Mouse (Mus musculus) intestine, embryonic 15.5 days (tissue): ENCODE data around the gene Rasgrf2. TPM values are rescaled to one million over a fixed set of nuclear protein-coding genes. Genes with fewer than 3 reads are reported as not detected.
A peak's percentile ranks its signal among the peaks of the same experiment; 100 is the strongest.

Experiments
- ATAC-seq: fragments of 200-750 bp; cut with Nextera tagmentation; 2 replicates; pipeline ENCODE4 v1.8.0; 2017; ENCODE audit warnings: moderate TSS enrichment, moderate library complexity
- H3K27ac ChIP-seq: fragments of 300-500 bp; sonication (generic); 2 replicates; pipeline ENCODE4 v1.5.1; 2015; ENCODE audit warnings: mild to moderate bottlenecking, inconsistent platforms
- H3K27me3 ChIP-seq: fragments of 300-500 bp; sonication (generic); replicated peaks from 2 replicates; pipeline ENCODE4 v1.6.1; 2015; ENCODE audit warnings: inconsistent platforms
- H3K36me3 ChIP-seq: fragments of 300-500 bp; sonication (generic); 2 replicates; pipeline ENCODE4 v1.6.1; 2015; ENCODE audit warnings: inconsistent platforms
- H3K4me1 ChIP-seq: fragments of 300-500 bp; sonication (generic); replicated peaks from 2 replicates; pipeline ENCODE4 v1.6.1; 2015; ENCODE audit warnings: inconsistent platforms
- H3K4me2 ChIP-seq: fragments of 300-500 bp; sonication (generic); replicated peaks from 2 replicates; pipeline ENCODE4 v1.6.1; 2015; ENCODE audit warnings: mild to moderate bottlenecking, inconsistent platforms
- H3K4me3 ChIP-seq: fragments of 300-500 bp; sonication (generic); replicated peaks from 2 replicates; pipeline ENCODE4 v1.5.1; 2015; ENCODE audit warnings: inconsistent platforms
- H3K9ac ChIP-seq: fragments of 300-500 bp; sonication (generic); 2 replicates; pipeline ENCODE4 v1.6.1; 2015; ENCODE audit warnings: inconsistent platforms
- H3K9me3 ChIP-seq: fragments of 300-500 bp; sonication (generic); 2 replicates; pipeline ENCODE4 v1.6.1; 2016; ENCODE audit warnings: inconsistent platforms
- WGBS: fragments of 180-500 bp; shearing (Covaris S2); methylation state at CpG from one replicate; pipeline ENCODE4 v1.1.7; 2015; 5-methylcytosine and 5-hydroxymethylcytosine counted together
- polyA plus RNA-seq: library from polyadenylated mRNA; unstranded; fragments of >200 nt; fragmentation: Nextera tagmentation; extraction: Ambion mirVana; gene quantifications from 2 replicates; pipeline ENCODE4 v1.2.1, GENCODE M21; 2015

The Rasgrf2 gene
- polyA plus RNA-seq, 1 experiment from 2014 or later, result 2.9 TPM

- ATAC-seq, result no peak; the same call in 1 of the 2 replicates
- H3K27ac ChIP-seq, result no peak overlapping the region
- no peaks in the 10 kb centered on the region for H3K36me3 ChIP-seq
- H3K9me3 ChIP-seq, result no peaks in the 10 kb centered on the region
- H3K4me2 ChIP-seq, result no peak overlapping the region
- H3K4me1 ChIP-seq, result no peaks in the 10 kb centered on the region
- H3K4me3 ChIP-seq, result no peak overlapping the region
- WGBS, result 52% methylated on average over 3 of the region's 3 CpGs
- no peaks in the 10 kb centered on the region for H3K27me3 ChIP-seq
- no peak overlapping the region for H3K9ac ChIP-seq
These were observed 149.4 kb downstream of the Rasgrf2 start for GRCm38 (mm10) chr13:91982080-91982479.

- Histone ChIP-seq H3K4me2 (no peak overlapping the region), H3K4me1 (no peaks in the 10 kb centered on the region)
- 86% methylated on average over 1 of the region's 1 CpGs for WGBS
These were observed 150.0 kb downstream of the Rasgrf2 start for GRCm38 (mm10) chr13:91981414-91981813.

GRCm38 (mm10) chr13:91976971-91977370 lies 154.5 kb downstream of the Rasgrf2 start:
- 26% methylated on average over 1 of the region's 1 CpGs for WGBS
- H3K27ac ChIP-seq, result no peak overlapping the region
- ATAC-seq, result peak; percentile 79
- no peak overlapping the region for H3K4me2 ChIP-seq
- no peak overlapping the region for H3K9ac ChIP-seq
- no peaks in the 10 kb centered on the region for H3K4me1 ChIP-seq
- no peaks in the 10 kb centered on the region for H3K9me3 ChIP-seq
- H3K27me3 ChIP-seq, result no peaks in the 10 kb centered on the region
- H3K4me3 ChIP-seq, result no peak overlapping the region
- H3K36me3 ChIP-seq, result no peaks in the 10 kb centered on the region

More at GRCm38 (mm10) chr13:91981414-91981813, 150.0 kb downstream of the Rasgrf2 start:
- no peak overlapping the region for H3K4me3 ChIP-seq
- H3K27ac ChIP-seq, result no peak overlapping the region
- no peaks in the 10 kb centered on the region for H3K9me3 ChIP-seq
- H3K9ac ChIP-seq, result no peak overlapping the region
- no peaks in the 10 kb centered on the region for H3K27me3 ChIP-seq
- H3K36me3 ChIP-seq, result no peaks in the 10 kb centered on the region
- ATAC-seq, result no peak

GRCm38 (mm10) chr13:91976541-91976940 lies 154.9 kb downstream of the Rasgrf2 start:
- ATAC-seq, result peak; percentile 73
- no peaks in the 10 kb centered on the region for H3K4me1 ChIP-seq
- H3K4me2 ChIP-seq, result no peak overlapping the region
- no peak overlapping the region for H3K9ac ChIP-seq
- no peaks in the 10 kb centered on the region for H3K9me3 ChIP-seq
- no peak overlapping the region for H3K27ac ChIP-seq
- no peak overlapping the region for H3K4me3 ChIP-seq
- WGBS, result 82% methylated on average over 2 of the region's 2 CpGs
- no peaks in the 10 kb centered on the region for H3K36me3 ChIP-seq
- H3K27me3 ChIP-seq, result no peaks in the 10 kb centered on the region

GRCm38 (mm10) chr13:91974154-91974553 lies 157.3 kb downstream of the Rasgrf2 start:
- Histone ChIP-seq H3K4me2 (no peak overlapping the region), H3K4me3 (no peak overlapping the region), H3K9me3 (no peaks in the 10 kb centered on the region), H3K9ac (no peak overlapping the region), H3K36me3 (no peaks in the 10 kb centered on the region), H3K4me1 (no peaks in the 10 kb centered on the region), H3K27me3 (no peaks in the 10 kb centered on the region), H3K27ac (no peak overlapping the region)
- 93% methylated on average over 1 of the region's 1 CpGs for WGBS
- no peak for ATAC-seq

GRCm38 (mm10) chr13:91971246-91971645 lies 160.2 kb downstream of the Rasgrf2 start:
- no peaks in the 10 kb centered on the region for H3K9me3 ChIP-seq
- H3K27me3 ChIP-seq, result no peaks in the 10 kb centered on the region
- H3K27ac ChIP-seq, result no peak overlapping the region
- no peaks in the 10 kb centered on the region for H3K36me3 ChIP-seq
- ATAC-seq, result no peak
- H3K4me3 ChIP-seq, result no peak overlapping the region
- H3K9ac ChIP-seq, result no peak overlapping the region
- no peaks in the 10 kb centered on the region for H3K4me1 ChIP-seq
- WGBS, result 93% methylated on average over 3 of the region's 3 CpGs
- no peak overlapping the region for H3K4me2 ChIP-seq

GRCm38 (mm10) chr13:91956474-91956873 lies 175.0 kb downstream of the Rasgrf2 start:
- H3K27me3 ChIP-seq, result no peaks in the 10 kb centered on the region
- no peak overlapping the region for H3K9ac ChIP-seq
- no peak overlapping the region for H3K27ac ChIP-seq
- H3K36me3 ChIP-seq, result no peaks in the 10 kb centered on the region
- no peak overlapping the region for H3K4me2 ChIP-seq
- H3K4me3 ChIP-seq, result no peak overlapping the region
- H3K4me1 ChIP-seq, result peaks cover 3% of the 10 kb centered on the region; the same call in 1 of the 2 replicates
- no peaks in the 10 kb centered on the region for H3K9me3 ChIP-seq
- no peak for ATAC-seq

- Histone ChIP-seq H3K4me3 (no peak overlapping the region), H3K27ac (0 out of 2 replicates have a peak overlapping the region, but pooled peaks have one; percentile 18), H3K9me3 (no peaks in the 10 kb centered on the region), H3K36me3 (no peaks in the 10 kb centered on the region), H3K27me3 (no peaks in the 10 kb centered on the region), H3K9ac (no peak overlapping the region), H3K4me2 (no peak overlapping the region), H3K4me1 (peaks cover 3% of the 10 kb centered on the region; the same call in 1 of the 2 replicates)
- 84% methylated on average over 2 of the region's 2 CpGs for WGBS
- 0 out of 2 replicates have a peak, but pooled peaks have one; percentile 25 for ATAC-seq
These were observed 175.8 kb downstream of the Rasgrf2 start for GRCm38 (mm10) chr13:91955646-91956045.

- H3K27ac ChIP-seq, result no peak overlapping the region
- H3K27me3 ChIP-seq, result no peaks in the 10 kb centered on the region
- no peaks in the 10 kb centered on the region for H3K36me3 ChIP-seq
- ATAC-seq, result no peak
- WGBS, result 55% methylated on average over 1 of the region's 1 CpGs
- no peak overlapping the region for H3K4me2 ChIP-seq
- no peak overlapping the region for H3K9ac ChIP-seq
- no peak overlapping the region for H3K4me3 ChIP-seq
- H3K9me3 ChIP-seq, result no peaks in the 10 kb centered on the region
- peaks cover 3% of the 10 kb centered on the region; the same call in 1 of the 2 replicates for H3K4me1 ChIP-seq
These were observed 176.3 kb downstream of the Rasgrf2 start for GRCm38 (mm10) chr13:91955175-91955574.

GRCm38 (mm10) chr13:91940113-91940512 lies 191.3 kb downstream of the Rasgrf2 start:
- no peaks in the 10 kb centered on the region for H3K4me1 ChIP-seq
- H3K27me3 ChIP-seq, result no peaks in the 10 kb centered on the region
- no peak overlapping the region for H3K9ac ChIP-seq
- H3K4me3 ChIP-seq, result no peak overlapping the region
- no peak overlapping the region for H3K4me2 ChIP-seq
- 0 out of 2 replicates have a peak overlapping the region, but pooled peaks have one; percentile 17 for H3K27ac ChIP-seq
- no peak for ATAC-seq
- no peaks in the 10 kb centered on the region for H3K9me3 ChIP-seq
- no peaks in the 10 kb centered on the region for H3K36me3 ChIP-seq
- 80% methylated on average over 9 of the region's 9 CpGs for WGBS

- Histone ChIP-seq H3K9me3 (no peaks in the 10 kb centered on the region), H3K4me3 (no peak overlapping the region), H3K36me3 (no peaks in the 10 kb centered on the region), H3K4me2 (no peak overlapping the region), H3K27me3 (no peaks in the 10 kb centered on the region), H3K4me1 (no peaks in the 10 kb centered on the region), H3K9ac (no peak overlapping the region), H3K27ac (no peak overlapping the region)
- no peak for ATAC-seq
- 45% methylated on average over 1 of the region's 1 CpGs for WGBS
These were observed 192.6 kb downstream of the Rasgrf2 start for GRCm38 (mm10) chr13:91938826-91939225.

- no peak overlapping the region for H3K27ac ChIP-seq
- no peaks in the 10 kb centered on the region for H3K4me1 ChIP-seq
- H3K27me3 ChIP-seq, result no peaks in the 10 kb centered on the region
- no peak for ATAC-seq
- H3K36me3 ChIP-seq, result no peaks in the 10 kb centered on the region
- 82% methylated on average over 2 of the region's 2 CpGs for WGBS
- H3K4me3 ChIP-seq, result no peak overlapping the region
- no peak overlapping the region for H3K4me2 ChIP-seq
- H3K9ac ChIP-seq, result no peak overlapping the region
- no peaks in the 10 kb centered on the region for H3K9me3 ChIP-seq
These were observed 194.2 kb downstream of the Rasgrf2 start for GRCm38 (mm10) chr13:91937232-91937631.

GRCm38 (mm10) chr13:91932122-91932521 lies 199.3 kb downstream of the Rasgrf2 start:
- Histone ChIP-seq H3K36me3 (no peaks in the 10 kb centered on the region), H3K27ac (no peak overlapping the region), H3K4me2 (no peak overlapping the region), H3K27me3 (no peaks in the 10 kb centered on the region), H3K9me3 (no peaks in the 10 kb centered on the region), H3K4me3 (no peak overlapping the region), H3K4me1 (no peaks in the 10 kb centered on the region), H3K9ac (no peak overlapping the region)
- 93% methylated on average over 1 of the region's 1 CpGs for WGBS
- ATAC-seq, result no peak
